Mouse (Mus musculus): Measurements from ENCODE around the gene Tmem164.

Gene Tmem164

DNA sequence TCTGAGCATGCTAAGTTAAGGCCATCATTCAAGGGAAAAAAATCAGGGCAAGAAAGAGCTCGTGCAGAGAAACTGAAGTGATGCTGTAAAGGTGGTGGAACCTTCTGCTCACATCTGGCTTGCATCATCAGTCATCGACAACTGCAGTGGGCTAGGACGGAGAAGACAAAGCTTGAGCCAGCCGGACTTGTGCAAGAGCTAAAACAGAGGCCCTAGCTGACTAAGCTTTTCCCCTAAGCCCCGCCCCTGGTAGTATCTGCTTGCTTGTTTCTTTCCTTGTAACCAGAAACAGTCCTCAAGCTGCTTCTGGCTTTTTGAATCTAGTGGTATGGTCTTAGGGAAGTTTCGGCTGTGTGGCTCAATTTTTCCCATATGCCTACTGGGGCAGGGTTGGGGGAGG, 56.5 kb downstream of the Tmem164 start:
- no peak for DNase-seq (ENCODE audit: extremely low read depth, insufficient read length, low spot score)

DNA sequence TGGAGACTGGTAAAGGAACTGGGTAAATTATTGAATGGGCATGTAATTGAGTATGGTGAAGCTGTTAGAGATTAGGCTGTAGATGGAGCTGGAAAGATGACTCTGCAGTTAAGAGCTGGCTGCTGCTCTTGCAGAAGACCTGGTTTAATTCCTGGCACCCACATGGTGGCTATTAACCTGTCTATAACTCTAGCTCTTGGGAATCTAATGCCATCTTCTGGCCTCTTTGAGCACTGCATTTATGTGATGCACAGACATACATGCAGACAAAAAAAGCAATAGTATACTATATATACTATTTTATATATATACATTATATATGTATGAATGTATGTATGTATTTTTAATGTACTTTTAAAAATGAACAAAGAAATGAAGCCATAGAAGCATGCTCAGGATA, 66.2 kb downstream of the Tmem164 start:
- DNase-seq (ENCODE audit: extremely low read depth, insufficient read length, low spot score), result no peak

GRCm38 (mm10) chrX:142748574-142748973, 67.4 kb downstream of the Tmem164 start:
- no peak for DNase-seq (ENCODE audit: extremely low read depth, insufficient read length, low spot score)

GRCm38 (mm10) chrX:142750775-142751174, 69.6 kb downstream of the Tmem164 start:
- DNase-seq (ENCODE audit: extremely low read depth, insufficient read length, low spot score), result no peak

DNA sequence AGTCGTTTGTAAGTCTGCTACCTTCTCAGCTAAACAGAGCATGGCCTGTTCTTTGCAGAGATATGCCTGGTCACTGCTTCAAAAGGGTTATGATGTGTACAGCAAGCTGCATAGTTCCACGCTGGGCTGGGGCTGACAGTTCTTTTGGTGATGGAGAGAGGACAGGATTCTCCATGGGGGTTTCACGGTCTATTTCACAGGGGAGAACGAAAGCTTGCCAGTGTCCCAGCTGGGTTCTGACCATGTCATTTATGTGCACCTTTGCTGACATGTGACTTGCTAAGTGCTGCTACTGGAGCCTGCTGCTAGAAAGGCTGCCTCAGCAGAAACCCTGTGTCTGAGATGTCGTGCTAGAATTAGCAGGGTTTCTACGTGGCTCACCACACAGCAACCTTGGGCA, 74.3 kb downstream of the Tmem164 start:
- DNase-seq (ENCODE audit: extremely low read depth, insufficient read length, low spot score), result no peak

GRCm38 (mm10) chrX:142760415-142760814, 79.2 kb downstream of the Tmem164 start:
- DNase-seq (ENCODE audit: extremely low read depth, insufficient read length, low spot score), result no peak

DNA sequence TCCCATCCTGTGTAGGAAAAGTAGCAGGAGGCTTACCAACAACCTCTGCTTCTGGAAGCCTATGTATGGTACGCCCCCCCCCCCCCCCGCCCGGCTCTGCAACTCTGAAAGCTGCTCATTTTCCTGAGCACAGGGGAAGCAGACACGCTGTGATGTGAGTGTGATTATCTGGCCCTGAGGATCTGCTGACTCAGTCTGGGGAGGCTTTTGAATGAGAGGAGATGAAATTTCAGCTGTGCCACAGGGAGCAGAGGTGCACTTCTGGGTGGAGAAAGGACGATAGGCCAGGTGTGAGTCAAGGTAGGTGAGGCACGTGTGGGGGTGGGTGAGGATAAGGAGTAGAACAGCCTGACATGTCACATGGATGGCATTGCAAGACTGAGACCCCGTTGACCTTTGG, 82.1 kb downstream of the Tmem164 start:
- no peak for DNase-seq (ENCODE audit: extremely low read depth, insufficient read length, low spot score)

- no peak for DNase-seq (ENCODE audit: extremely low read depth, insufficient read length, low spot score)
Measured at GRCm38 (mm10) chrX:142769698-142770097, 88.5 kb downstream of the Tmem164 start.

DNA sequence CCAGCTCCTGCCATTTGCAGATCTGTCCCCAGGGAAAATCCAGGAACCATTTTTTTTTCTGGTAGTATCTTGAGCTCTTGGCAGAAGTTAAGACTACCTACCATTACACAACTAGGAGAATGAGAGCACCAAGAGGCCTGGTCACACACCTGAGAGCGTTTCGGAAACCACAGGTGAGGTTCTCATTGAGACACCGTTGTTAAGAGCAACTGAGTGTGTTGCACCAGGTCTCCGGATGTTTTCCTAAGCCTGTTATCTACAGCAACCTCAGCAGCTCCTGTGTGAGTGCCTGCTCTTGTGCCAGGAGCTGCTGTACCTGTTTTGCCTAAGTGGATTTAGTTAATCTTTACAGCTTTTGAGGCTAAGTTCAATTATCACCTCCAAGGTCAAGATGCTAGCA, 92.5 kb downstream of the Tmem164 start:
- DNase-seq (ENCODE audit: extremely low read depth, insufficient read length, low spot score), result no peak

GRCm38 (mm10) chrX:142776131-142776530, 94.9 kb downstream of the Tmem164 start:
- no peak for DNase-seq (ENCODE audit: extremely low read depth, insufficient read length, low spot score)

GRCm38 (mm10) chrX:142778638-142779037, 97.4 kb downstream of the Tmem164 start:
- DNase-seq (ENCODE audit: extremely low read depth, insufficient read length, low spot score), result no peak

DNA sequence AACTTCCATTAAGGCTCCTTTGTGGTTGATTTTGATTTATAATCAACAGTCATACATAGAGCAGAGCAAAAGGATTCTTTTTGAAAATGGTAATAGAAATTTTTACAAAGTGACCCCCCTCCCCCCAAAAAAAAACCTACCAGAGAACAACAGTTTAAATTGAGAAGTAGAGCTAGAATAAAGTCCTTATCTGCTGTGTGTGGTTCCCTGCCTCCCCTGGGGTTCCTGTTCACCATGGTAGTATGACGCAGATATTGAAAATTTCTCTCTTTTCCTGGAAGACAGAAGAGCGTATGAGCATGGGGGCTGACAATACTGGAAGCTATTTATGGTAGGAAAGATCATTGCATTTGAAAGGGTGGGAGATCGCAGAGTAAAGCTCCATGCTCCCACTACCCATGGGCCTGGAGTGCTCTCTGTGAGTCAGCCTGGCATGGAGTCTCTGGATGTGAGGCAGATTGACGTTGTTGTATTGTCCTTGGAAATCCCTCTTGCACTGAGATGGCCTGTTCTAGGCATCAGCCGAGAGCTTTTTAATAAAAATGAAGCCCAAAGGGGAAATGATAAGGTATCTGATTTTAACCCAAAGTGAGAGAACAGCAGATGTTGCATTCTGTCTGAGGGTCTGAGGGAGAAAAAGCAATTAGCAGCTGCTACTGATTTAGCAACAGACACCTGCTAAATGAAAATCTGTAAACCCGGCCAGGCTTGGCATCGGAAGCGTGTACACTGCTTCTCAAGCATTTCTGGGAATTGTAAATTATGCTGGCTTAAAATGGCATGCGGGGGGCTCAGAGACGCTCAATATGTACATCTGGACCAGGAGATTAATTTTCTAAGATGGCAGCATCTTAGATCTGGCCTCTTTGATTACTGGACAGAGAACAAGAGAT, 105.2 kb downstream of the Tmem164 start:
- DNase-seq (ENCODE audit: extremely low read depth, insufficient read length, low spot score), result no peak

DNA sequence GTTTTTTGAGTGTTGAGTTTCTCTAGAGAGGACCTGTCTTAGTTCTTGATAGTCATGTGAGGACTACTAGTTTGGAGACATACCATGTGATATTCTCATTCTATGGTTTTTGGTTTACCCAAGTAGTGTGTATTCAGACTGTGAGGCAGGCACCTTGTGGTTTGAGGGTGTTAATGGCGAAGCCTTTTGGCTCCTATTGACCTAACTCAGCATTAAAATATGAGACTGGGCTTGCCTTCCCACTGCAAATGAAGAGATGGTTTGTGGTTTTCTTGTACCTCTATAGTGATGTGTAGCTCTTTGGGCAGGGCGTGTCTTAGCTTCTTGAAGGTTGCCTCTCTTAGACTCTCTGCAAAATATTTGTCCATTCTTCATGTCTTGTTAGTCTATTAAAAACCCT, 111.0 kb downstream of the Tmem164 start:
- no peak for DNase-seq (ENCODE audit: extremely low read depth, insufficient read length, low spot score)

DNA sequence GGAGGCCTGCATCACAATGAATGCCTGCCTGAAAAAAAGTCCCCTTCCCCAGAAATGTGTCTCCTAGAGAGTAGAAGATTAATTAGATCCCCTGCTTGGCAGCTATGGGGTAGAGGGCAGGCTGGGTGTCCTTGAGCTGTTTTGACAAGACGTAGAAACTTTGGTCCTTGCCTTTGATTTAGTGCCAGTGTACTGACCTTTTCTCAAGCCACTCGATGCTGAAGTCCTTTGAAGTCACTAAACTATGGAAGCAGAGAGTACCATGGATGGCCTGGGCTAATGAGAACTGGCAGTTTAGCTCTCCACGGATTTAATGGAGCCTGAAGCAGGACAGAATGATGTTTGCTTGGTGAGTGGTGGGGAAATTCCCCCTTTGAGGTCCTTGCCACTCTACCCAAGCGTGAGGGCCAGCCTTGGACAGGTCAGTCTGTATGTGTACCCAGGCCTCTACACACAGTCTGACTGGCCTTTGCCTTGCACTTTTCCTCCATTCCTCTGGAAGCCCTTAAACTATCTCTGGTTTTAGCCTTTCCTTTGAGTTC, 112.9 kb downstream of the Tmem164 start:
- DNase-seq (ENCODE audit: extremely low read depth, insufficient read length, low spot score), result no peak

DNA sequence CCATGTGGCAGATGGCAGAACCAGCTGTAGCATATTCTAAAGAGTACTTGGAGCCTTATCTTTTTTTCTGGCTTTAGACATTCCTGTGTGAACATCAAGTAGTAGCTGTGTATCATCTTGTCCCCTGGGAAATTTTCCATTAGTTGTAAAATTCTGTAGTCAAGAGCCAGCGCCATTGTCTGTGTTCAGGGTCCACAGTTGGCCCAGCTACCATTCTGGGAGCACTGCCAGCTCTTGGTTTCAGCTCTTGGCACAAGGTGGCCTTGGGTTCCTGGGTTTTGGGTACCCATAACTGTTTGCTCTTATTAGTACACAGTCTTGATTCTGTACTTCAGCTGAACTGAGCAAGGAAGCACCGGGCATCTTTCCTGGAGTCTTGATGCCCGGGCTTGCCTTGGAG, 123.4 kb downstream of the Tmem164 start:
- DNase-seq (ENCODE audit: extremely low read depth, insufficient read length, low spot score), result no peak

DNA sequence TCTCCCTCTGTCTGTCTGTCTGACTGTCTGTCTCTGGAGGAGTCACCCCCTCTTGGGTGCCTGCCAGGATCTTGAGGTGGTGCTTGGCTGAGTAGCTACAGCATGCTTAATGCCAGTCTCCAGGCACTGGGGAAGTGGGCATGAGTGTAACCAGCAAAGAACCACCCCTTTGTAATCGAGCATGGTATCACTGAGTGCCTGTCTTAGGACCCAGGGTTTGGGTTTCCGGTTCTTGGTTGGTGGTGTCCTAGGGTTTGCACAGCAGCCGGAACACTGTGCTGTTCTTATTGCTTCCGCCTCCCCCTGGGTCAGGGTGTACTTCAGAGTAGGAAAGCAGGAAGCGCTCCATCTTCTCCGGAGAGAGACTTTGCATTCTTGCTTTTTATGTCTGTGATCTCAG, 124.9 kb downstream of the Tmem164 start:
- DNase-seq (ENCODE audit: extremely low read depth, insufficient read length, low spot score), result no peak

DNA sequence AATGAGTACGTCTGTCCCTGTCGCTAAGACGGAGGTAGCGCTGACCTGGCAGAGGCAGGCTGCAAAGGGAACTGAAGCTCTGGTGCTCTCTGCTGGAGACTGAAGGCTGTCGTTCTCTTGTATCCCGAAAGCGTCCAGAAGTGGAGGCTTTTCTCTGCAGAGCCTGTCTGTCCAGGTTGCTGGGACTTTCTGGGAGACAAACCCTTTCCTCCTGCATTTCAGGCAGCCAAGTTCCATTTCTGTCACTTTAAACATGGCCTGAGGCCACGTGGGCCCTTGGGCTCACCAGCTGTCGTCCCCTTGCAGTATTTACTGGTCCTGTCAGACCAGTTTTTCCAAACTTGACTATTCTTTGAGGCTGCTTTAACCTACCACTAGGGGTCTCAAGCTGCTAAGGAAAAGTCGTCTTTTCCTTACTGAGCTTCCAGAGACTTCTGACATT, 125.4 kb downstream of the Tmem164 start:
- DNase-seq (ENCODE audit: extremely low read depth, insufficient read length, low spot score), result no peak

DNA sequence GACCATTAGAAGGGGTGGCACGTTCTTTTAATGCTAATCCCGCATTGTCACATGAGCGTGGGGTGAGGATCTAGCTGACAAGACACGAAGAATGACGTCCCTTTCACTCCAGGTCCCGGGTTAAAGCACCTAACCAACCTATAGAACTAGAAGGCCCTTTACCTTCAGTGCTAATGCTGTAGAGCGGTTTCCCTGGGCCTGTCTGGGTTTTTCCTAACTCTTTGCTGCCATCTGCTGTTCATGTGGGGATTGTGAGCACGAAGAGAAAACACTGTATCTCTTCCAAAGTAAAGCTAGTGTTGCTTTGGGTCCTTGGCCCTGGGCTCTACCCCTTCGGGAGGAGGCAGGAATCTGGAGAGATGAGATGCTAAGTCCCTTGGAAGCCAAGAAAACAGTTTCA, 127.2 kb downstream of the Tmem164 start:
- no peak for DNase-seq (ENCODE audit: extremely low read depth, insufficient read length, low spot score)

GRCm38 (mm10) chrX:142813146-142813545, 131.9 kb downstream of the Tmem164 start:
- DNase-seq (ENCODE audit: extremely low read depth, insufficient read length, low spot score), result no peak

- peak; percentile 21 for DNase-seq (ENCODE audit: extremely low read depth, insufficient read length, low spot score)
Measured at GRCm38 (mm10) chrX:142818057-142818682, 137.0 kb downstream of the Tmem164 start.

DNA sequence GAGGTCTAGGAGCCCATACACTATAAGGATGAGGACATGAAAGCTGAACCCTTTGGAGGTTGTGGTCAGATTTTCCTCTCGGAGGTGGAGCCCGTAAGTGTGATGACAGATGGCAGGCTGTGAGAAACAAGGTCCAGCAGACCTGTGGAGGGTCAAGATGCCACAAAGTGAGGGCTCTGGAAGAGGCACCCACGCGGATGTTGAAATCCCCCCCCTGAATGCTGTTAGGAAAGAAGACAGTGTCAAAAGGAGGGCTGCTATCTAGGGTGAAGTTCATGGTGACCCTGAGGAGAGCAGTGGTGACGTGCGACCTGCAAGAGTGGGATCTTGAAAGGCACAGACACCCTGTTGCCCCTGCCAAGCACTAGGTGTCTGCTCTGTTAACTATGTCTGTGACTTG, 140.0 kb downstream of the Tmem164 start:
- no peak for DNase-seq (ENCODE audit: extremely low read depth, insufficient read length, low spot score)

DNA sequence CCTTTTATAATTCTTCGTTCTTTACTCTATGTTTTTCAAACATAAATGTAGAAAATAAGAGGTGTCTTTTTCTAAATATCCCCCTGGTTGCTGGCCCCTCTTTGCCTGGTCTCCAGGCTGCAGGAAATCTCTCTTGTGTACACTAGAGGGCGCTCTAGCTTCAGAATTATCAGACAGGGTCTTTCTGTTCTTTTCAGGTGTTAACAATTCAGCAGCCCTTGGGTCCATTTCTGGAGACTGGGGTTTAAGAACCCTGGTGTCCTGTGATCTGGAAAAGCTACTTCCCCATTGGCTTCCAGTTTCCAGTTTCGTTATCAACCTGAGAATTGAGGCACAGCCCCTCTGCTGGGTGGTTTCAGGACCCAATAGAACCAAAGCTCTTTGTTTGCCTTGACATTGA, 140.6 kb downstream of the Tmem164 start:
- no peak for DNase-seq (ENCODE audit: extremely low read depth, insufficient read length, low spot score)
